Mouse (Mus musculus): ENCODE measurements around the gene Hdac1. TPM values are rescaled to one million over a fixed set of nuclear protein-coding genes. Genes with fewer than 3 reads are reported as not detected.

The Hdac1 gene
- polyA plus RNA-seq, 1 experiment from 2014 or later, result 101 TPM

DNA sequence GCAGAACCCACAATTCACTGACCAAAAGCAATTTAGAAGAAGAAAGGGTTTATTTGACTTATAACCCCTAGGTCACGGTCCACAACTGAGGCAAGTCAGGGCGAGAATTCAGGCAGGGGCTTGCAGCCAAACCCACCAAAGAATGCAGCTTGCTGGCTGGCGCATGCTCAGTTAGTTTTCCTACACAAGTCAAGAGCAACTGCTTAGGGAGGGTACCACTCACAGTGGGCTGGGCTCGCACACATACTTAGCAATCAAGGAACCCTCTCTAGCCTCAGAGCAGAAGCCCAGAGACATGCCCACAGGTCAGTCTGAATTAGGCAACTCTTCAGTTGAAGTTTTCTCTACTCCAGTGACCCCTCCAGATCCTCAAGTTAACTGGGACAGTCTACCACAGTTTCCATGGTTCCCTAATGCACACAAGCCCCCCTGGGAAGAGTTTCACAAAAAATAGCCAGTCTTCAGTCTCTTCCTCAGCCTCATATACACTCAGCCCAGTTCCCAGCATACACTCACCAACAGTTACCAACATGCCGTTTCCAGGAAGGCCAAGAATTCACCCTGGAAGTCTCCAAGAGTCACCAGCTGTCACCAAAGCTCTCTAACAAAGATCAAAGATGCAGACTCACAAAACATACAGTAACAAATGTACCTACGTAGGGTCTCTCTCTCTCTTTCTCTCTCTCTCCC, 31.6 kb downstream of the Hdac1 start:
- TF ChIP-seq EP300 (IDR thresholded peaks at IDR 0.05) (no peak), CTCF (IDR thresholded peaks at IDR 0.05) (no peak)
- no peak overlapping the region for H3K27ac ChIP-seq (ENCODE audit: low read length)
- peak; percentile 71 for DNase-seq (ENCODE audit: low spot score)

DNA sequence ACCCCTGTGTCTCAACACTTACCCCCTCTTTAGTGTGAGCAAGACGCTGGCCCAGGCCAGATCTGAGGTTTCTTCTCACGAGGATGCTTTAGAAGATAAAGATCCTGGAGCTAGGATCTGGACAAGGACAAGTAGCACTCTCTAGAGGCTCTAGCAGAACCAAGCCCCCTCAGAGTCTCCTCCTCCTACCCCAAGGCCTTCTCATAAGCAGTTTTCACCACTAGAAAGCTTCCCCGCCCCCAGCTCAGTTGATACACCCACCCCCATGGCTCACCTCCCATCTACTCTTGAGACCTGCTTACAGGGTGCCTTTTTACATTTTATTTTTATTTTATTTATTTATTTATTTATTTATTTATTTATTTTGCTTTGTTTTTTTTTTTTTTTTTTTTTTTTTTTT, 32.9 kb downstream of the Hdac1 start:
- H3K4me2 ChIP-seq (replicated peaks; ENCODE audit: low read depth, low read length), result no peak overlapping the region
- H3K9ac ChIP-seq (replicated peaks; ENCODE audit: low read depth), result no peak overlapping the region
- DNase-seq (ENCODE audit: low spot score) (no peak), ATAC-seq (no peak)
- H3K27me3 ChIP-seq (replicated peaks; ENCODE audit: insufficient read depth, low read length), result no peaks in the 10 kb centered on the region
- WGBS, result 67% methylated on average over 3 of the region's 3 CpGs
- no peaks in the 10 kb centered on the region for H3K9me3 ChIP-seq (ENCODE audit: low read length)
- TF ChIP-seq EP300 (IDR thresholded peaks at IDR 0.05) (no peak), CTCF (IDR thresholded peaks at IDR 0.05) (no peak)
- no peaks in the 10 kb centered on the region for H3K4me1 ChIP-seq (ENCODE audit: insufficient read depth, low read depth, low read length)
- no peak overlapping the region for H3K27ac ChIP-seq (ENCODE audit: low read length)
- H3K4me3 ChIP-seq (ENCODE audit: low read depth, low read length), result no peak overlapping the region
- no peaks in the 10 kb centered on the region for H3K36me3 ChIP-seq (ENCODE audit: insufficient read depth, low read length)

More for the DNA sequence above, 31.6 kb downstream of the Hdac1 start:
- Histone ChIP-seq H3K4me2 (replicated peaks; ENCODE audit: low read depth, low read length) (no peak overlapping the region), H3K4me3 (ENCODE audit: low read depth, low read length) (no peak overlapping the region), H3K27me3 (replicated peaks; ENCODE audit: insufficient read depth, low read length) (no peaks in the 10 kb centered on the region), H3K36me3 (ENCODE audit: insufficient read depth, low read length) (no peaks in the 10 kb centered on the region), H3K9me3 (ENCODE audit: low read length) (no peaks in the 10 kb centered on the region), H3K9ac (replicated peaks; ENCODE audit: low read depth) (no peak overlapping the region), H3K4me1 (ENCODE audit: insufficient read depth, low read depth, low read length) (no peaks in the 10 kb centered on the region)
- no peak for ATAC-seq
- 59% methylated on average over 6 of the region's 6 CpGs for WGBS

DNA sequence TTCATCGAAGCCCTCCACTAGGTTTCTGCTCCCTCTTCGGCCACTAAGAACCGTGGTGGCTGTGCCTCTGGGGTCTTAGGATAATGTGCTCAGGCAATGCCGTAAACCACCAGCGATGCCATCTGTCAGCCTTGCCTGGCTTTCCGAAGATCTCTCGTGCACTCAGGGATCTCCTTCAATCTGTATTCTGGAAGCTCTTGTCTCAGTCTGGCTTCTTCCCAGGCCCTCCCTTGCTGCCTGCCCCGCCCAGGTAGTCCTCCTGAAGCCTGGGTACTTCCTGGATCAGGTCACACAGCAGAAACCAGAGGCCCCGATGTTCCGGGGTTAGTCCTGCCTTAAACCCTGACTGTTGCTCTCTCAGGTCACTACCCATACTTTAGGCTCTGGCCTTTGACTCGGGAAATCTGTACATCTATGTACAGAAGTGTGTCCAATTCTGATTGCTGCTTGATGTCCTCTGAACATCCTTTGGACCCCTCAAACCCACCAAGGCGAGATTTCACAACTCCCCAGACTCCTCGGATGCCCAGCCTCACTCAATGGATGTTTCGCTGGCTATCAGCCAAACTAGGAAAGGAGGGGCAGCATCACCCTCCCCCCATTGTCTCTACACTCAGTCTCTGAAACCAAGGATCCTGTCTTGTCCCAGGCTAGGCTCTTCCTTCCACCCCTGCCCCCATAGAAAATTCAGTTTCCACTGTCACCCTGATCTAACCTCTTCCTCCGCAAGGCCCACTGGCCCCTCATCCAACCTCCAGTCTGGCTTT, 33.5 kb downstream of the Hdac1 start:
- Histone ChIP-seq H3K36me3 (ENCODE audit: insufficient read depth, low read length) (no peaks in the 10 kb centered on the region), H3K4me3 (ENCODE audit: low read depth, low read length) (no peak overlapping the region), H3K4me2 (replicated peaks; ENCODE audit: low read depth, low read length) (no peak overlapping the region), H3K27me3 (replicated peaks; ENCODE audit: insufficient read depth, low read length) (no peaks in the 10 kb centered on the region), H3K27ac (ENCODE audit: low read length) (0 out of 2 replicates have a peak overlapping the region, but pooled peaks have one; percentile 47), H3K4me1 (ENCODE audit: insufficient read depth, low read depth, low read length) (no peaks in the 10 kb centered on the region), H3K9me3 (ENCODE audit: low read length) (no peaks in the 10 kb centered on the region), H3K9ac (replicated peaks; ENCODE audit: low read depth) (no peak overlapping the region)
- DNase-seq (ENCODE audit: low spot score), result peak; percentile 45
- TF ChIP-seq EP300 (IDR thresholded peaks at IDR 0.05) (no peak), CTCF (IDR thresholded peaks at IDR 0.05) (no peak)
- ATAC-seq, result no peak
- 48% methylated on average over 15 of the region's 15 CpGs for whole genome bisulfite sequencing

DNA sequence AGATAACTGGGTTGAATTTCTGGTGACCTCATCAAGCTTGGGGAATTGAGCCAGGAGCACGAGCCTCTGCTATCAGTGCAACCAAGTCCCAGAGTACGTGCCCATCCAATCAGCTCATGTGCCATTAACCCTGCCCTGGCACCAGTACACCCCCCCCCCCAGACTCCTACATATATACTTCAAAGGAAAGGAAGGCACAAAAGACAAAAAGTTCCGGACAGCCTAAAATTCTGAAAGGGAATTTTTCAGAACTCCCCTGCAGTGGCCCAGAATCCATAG, 34.3 kb downstream of the Hdac1 start:
- ATAC-seq, result no peak
- Histone ChIP-seq H3K9me3 (ENCODE audit: low read length) (no peaks in the 10 kb centered on the region), H3K4me2 (replicated peaks; ENCODE audit: low read depth, low read length) (no peak overlapping the region), H3K27ac (ENCODE audit: low read length) (no peak overlapping the region), H3K36me3 (ENCODE audit: insufficient read depth, low read length) (no peaks in the 10 kb centered on the region), H3K27me3 (replicated peaks; ENCODE audit: insufficient read depth, low read length) (no peaks in the 10 kb centered on the region), H3K4me3 (ENCODE audit: low read depth, low read length) (no peak overlapping the region), H3K9ac (replicated peaks; ENCODE audit: low read depth) (no peak overlapping the region), H3K4me1 (ENCODE audit: insufficient read depth, low read depth, low read length) (no peaks in the 10 kb centered on the region)
- TF ChIP-seq EP300 (IDR thresholded peaks at IDR 0.05) (no peak), CTCF (IDR thresholded peaks at IDR 0.05) (no peak)
- 60% methylated on average over 3 of the region's 3 CpGs for WGBS
- no peak for DNase-seq (ENCODE audit: low spot score)

DNA sequence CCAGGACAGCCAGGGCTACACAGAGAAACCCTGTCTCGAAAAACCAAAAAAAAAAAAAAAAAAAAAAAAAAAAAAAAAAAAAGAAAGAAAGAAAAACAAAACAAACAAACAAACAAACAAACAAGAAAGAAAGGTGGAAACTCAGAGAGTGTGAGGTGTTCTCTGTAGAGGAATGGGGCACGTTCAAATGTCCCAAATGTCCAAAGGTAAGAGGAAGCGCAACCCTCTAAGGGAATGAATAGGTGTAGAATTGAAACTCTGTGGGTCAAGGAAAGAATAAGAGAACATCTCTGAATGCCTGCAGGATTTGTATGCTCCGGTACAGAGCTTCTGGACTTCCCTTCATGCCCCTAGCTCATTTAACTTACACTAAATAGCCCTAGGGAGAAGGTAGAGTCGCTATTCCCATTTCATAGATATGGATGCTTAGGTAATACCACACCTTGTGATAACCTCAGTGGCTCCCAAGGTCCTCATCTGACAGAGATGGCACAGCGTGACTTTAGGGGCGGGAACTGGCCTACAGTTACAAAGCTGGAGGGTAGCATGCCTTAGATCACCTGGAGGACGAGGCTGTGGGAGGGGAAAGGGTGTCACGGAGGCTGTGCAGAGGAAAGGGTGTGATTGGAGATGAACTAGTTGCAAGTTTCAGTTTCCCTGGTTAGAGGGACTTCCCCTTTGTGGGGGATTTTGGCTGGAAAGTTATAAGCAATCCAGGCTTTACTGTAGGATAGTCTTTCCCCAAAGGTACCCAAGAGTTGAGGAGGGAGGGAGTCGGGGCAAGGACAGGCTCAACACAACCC, 34.9 kb downstream of the Hdac1 start:
- Histone ChIP-seq H3K4me1 (ENCODE audit: insufficient read depth, low read depth, low read length) (no peaks in the 10 kb centered on the region), H3K4me3 (ENCODE audit: low read depth, low read length) (no peak overlapping the region), H3K36me3 (ENCODE audit: insufficient read depth, low read length) (no peaks in the 10 kb centered on the region), H3K9ac (replicated peaks; ENCODE audit: low read depth) (no peak overlapping the region), H3K27ac (ENCODE audit: low read length) (no peak overlapping the region), H3K27me3 (replicated peaks; ENCODE audit: insufficient read depth, low read length) (no peaks in the 10 kb centered on the region), H3K9me3 (ENCODE audit: low read length) (no peaks in the 10 kb centered on the region), H3K4me2 (replicated peaks; ENCODE audit: low read depth, low read length) (no peak overlapping the region)
- ATAC-seq (no peak), DNase-seq (ENCODE audit: low spot score) (no peak)
- TF ChIP-seq CTCF (IDR thresholded peaks at IDR 0.05) (no peak), EP300 (IDR thresholded peaks at IDR 0.05) (no peak)
- WGBS, result 60% methylated on average over 9 of the region's 10 CpGs

DNA sequence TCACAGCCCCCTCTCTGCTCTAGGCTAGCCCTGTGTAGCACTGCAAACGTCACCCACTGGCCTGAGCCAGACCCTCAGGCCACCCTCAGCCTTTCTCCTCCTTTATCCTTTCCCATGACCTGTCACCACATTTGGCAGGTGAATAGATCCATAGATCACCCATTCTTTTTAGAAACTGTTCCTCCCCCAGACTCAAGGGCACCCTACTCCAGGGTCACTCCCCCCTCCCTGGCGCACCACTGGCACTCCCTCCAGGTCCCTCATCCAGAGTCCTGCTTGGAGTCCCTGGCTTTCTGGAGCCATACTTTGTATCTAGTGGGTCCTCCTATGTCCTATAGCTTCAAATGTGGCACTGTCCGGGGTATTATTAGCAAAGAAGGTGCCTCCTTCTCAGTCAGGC, 37.0 kb downstream of the Hdac1 start:
- no peaks in the 10 kb centered on the region for H3K27me3 ChIP-seq (replicated peaks; ENCODE audit: insufficient read depth, low read length)
- H3K9me3 ChIP-seq (ENCODE audit: low read length), result no peaks in the 10 kb centered on the region
- no peaks in the 10 kb centered on the region for H3K4me1 ChIP-seq (ENCODE audit: insufficient read depth, low read depth, low read length)
- no peak for ATAC-seq
- H3K36me3 ChIP-seq (ENCODE audit: insufficient read depth, low read length), result no peaks in the 10 kb centered on the region
- WGBS, result 90% methylated on average over 3 of the region's 3 CpGs
- H3K4me2 ChIP-seq (replicated peaks; ENCODE audit: low read depth, low read length), result no peak overlapping the region
- no peak for TF ChIP-seq CTCF (IDR thresholded peaks at IDR 0.05)
- no peak for TF ChIP-seq EP300 (IDR thresholded peaks at IDR 0.05)
- no peak for DNase-seq (ENCODE audit: low spot score)
- H3K27ac ChIP-seq (ENCODE audit: low read length), result no peak overlapping the region
- H3K9ac ChIP-seq (replicated peaks; ENCODE audit: low read depth), result no peak overlapping the region
- no peak overlapping the region for H3K4me3 ChIP-seq (ENCODE audit: low read depth, low read length)

Data from lung, postnatal 0 days (tissue).